Mouse (Mus musculus) v-Abl transformed pro-B cells (cell line): Measurements from ENCODE around the gene Ilf2.

ENCODE experiments used
- in situ Hi-C, 2 experiments: fragments of 400-800 bp; cut with MboI; formaldehyde crosslinking; loops; one replicate each; pipeline ENCODE4 v1.15.1; 2025; ENCODE audit not compliant: unreplicated experiment in 2 of 2

Gene Ilf2

DNA sequence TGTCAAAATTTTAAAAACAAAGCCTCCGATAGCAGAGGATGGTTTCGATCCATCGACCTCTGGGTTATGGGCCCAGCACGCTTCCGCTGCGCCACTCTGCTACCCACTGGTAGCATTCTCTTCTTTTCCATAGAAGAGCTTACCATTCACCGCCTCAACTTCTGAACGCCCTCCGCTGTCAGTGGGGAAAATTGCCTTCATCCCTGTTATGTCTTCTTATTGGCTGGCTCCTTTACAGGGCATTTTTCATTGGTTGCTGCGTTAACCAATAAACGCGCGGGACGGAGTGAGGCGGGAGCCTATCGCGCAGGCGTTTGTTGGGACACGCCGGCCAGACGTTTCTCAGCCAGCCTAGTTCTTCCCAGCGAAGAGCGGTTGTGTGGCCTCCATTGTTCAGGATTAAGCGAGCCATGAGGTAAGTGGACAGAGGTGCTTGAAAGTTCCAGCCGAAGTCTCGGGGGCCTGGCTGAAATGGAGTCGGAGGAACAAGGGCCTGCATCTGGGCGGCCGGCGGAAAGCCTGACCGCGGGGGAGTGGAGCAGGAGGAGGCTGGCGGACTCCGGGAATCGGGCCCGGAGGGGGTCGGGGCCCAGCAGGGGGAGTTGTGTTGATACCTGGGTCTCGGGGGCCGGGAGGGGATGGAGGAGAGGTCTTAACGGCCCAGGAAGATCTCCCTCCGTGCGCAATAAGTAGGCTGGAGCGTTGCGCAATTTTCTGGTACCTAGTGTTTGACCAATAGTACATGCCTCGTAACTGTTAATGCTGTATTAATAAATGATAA, at the start of gene Ilf2:
TSS of gene Ilf2 (plus strand) at position 296 of the 781 bp plus-strand sequence.
- in situ Hi-C loops, result no loop called here

DNA sequence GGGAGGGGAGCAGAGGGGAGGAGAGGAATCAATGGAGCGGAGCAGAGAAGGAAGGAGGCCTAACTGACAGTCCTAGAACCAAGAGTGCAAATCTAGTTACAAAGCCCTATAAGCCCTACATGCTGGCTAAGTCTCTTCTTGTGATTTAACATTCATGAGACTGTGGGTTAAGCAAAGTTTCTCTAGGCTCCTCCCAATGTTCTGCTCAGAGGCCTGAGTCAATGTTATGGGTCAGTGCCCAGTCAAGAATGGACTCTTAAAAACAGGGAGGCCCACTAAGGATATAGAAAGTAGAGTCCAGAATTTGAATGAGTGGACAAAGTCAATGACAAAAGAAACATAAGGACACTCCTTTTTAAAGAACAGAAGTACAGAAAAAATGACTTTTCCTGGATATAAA, 48.4 kb upstream of the Ilf2 start:
- in situ Hi-C loops, result no loop called here

DNA sequence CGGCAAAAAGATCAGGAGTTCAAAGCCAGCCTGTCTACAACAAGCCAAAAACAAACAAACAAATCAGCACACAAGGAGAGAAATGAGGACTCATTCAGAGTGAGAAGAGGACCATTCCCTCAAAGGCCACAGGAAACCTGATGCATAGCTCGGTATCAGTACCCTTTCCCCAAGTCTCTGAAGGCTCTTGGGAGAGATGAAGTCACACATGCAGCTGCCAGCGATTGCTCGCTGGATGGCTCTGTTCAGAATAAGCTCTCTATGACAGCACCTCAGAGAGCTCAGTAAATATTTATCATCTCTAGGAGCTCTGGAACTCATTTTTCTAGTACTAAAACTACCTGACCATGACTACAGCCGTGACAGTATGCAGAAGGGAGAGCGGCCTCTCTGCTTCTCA, 47.7 kb upstream of the Ilf2 start:
- in situ Hi-C loops, result no loop called here

DNA sequence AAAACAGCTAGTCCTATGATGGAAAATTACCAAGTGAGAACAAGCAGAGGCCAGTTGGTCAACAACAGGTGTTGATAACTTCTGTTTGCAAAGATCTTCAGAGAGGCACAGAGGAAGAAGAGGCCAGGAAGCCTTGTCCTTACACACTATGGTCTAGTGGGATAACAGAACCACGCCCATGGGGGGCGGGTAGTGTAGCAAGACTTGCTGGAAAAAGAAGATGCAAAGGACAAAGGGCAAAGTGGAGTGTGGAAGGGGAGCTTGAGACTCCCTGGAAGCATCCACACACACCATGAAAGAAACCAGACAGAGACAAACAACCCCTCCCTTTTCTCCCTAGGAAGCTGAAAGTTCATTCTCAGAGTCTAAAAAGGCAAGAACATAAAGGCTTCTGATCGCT, 46.4 kb upstream of the Ilf2 start:
- in situ Hi-C loops, result no loop called here

DNA sequence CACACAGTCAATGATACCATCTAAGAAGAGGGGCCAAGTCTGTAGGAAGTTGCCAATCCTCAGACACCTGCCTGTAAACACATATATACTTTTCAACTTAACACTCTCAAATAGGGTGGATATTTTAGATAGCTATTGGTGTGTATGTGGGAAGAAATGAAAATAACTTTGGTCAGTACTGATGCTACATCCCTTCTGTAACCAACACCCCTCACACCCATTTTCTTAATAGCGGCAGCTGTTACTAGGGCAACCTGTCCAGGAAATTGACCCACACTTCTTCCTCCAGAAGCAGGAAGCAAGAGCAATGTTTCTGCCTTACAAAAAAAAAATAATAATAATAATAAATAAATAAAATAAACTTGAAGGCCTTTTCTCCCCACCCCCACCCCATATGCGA, 43.6 kb upstream of the Ilf2 start:
- in situ Hi-C loops, result no loop called here

DNA sequence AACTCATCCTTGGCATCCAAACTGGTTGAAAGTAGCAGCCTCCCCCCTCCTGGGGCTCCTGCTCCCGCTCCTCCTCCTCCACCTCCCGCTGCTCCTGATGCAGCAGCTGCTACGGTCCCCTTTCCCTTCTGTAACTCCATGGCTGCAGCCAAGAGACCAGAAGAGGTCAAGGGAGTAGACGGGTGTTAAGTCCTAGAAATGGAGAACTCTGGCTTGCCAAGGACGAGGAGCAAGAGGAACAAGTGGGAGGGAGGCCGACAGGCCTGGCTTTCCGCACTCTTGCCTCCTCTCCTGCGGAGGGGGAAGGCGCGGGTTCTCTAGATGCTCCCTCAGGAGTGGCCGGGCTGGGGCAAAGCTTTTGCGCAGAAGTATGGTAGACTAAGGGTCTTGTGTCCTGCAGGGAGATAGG, 43.1 kb upstream of the Ilf2 start:
- in situ Hi-C loops, result no loop called here

DNA sequence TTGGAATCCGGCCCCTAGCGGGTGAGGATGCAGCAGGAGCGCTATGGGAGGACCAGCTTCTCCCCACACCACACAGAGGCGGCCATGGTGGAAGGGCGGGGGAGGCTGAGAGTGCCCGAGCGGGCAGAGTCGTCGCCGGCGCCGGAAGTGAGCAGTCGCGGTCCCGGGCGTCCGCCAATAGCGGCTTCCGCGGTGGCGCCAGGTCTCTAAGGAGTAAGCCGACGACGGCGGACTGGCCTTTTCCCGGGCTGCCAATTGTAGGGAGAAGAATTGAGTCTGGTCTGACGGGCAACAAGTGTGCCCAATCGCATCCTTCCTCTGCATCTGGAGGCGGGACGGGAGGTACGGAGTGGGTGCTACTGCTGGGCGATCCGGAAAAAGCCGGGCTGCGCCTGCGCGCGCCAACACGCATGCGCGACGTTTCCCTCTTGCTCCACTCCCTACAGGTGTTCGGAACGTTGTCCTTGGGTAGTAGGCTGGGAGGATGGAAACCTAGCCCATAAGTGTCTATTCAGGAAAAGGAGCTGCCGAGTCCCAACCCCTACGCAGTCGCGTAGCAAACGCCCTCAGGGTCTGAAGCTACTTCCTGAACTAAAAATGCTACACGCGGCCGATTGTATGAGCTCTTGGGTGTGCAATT, 42.4 kb upstream of the Ilf2 start, which contains the start of gene Ints3:
TSS of gene Ints3 (minus strand) at position 242 of the 640 bp plus-strand sequence.
- in situ Hi-C loops, result no loop called here

DNA sequence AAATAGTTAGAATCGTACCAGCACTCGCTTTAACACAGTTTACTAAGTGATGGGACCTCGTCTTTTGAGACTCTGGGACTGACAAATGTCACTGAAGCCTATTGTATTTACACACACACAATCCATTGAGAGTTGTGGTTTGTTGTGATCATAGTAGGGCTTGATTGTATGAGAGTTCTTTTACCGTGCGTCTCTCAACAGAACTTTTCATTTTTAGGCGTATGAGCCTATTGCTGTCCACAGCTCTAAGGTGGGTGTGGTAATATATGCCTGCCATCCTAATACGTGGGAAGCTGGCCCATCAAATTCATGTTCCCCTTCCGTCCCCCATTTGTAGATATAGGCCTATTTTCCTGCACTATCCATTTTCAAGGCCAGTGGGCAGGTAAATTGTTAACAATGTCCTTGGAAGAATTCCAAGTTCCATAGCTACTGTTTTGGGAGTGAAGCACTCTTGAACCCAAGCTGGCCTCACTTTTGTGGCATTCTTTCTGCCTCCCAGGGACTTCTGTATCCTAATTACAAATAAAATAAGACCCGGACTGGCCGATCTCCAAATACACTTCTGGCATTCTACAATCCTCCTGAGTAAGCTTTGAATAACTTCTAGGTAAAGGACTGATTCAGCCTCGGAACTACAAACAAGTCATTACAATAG, 41.7 kb upstream of the Ilf2 start:
- in situ Hi-C loops, result no loop called here

DNA sequence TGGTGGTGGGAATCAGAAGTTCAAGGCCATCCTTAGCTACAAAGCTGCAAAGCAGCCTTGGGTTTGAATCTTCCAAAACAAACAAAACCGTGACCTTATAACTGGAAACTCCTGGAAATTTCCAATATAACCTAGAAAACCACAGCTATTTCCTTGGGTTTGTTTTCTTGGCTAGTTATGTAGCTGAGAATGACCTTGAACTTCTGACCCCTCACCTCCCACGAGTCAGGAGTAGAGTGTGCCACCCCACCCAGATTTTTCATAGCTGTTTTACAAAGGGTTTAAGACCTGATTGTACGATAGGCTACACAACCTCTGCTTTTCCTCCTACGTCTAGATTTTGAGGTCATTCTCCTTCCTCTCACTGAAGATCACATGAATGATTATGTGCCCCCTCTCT, 38.8 kb upstream of the Ilf2 start:
- in situ Hi-C loops, result no loop called here

DNA sequence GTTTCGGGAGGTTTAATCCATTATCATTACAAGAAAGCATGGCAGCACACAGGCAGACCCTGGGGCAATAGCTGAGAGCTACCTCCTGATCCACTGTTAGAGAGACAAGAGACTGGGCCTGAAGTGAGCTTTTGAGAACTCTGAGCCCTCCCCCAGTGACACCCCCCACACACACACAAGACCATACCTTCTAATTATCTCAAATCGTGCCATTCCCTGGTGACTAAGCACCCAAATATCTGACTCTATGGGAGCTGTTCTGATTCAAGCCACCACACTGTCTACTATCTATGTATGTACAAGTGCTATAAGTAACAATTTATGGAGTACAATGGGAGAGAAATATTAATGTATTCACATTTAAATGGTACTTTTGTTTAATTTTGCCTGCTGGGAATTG, 35.2 kb upstream of the Ilf2 start:
- in situ Hi-C loops, result no loop called here

DNA sequence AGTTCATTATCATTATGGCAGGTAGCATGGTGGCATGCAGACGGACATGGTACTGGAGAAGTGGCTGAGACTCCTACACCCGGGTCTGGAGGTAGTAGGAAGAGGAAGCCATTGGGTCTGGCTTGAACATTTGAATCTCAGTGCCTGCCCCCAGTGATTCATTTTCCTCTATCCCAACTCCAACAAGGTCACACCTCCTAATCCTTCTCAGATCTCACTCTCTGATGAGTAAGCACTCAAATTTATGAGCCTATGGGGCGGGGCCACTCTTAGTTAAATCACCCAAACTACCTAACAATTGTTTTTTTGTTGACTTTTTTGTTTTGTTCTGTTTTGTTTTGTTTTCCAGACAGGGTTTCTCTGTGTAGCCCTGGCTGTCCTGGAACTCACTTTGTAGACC, 31.9 kb upstream of the Ilf2 start:
- in situ Hi-C loops, result no loop called here

DNA sequence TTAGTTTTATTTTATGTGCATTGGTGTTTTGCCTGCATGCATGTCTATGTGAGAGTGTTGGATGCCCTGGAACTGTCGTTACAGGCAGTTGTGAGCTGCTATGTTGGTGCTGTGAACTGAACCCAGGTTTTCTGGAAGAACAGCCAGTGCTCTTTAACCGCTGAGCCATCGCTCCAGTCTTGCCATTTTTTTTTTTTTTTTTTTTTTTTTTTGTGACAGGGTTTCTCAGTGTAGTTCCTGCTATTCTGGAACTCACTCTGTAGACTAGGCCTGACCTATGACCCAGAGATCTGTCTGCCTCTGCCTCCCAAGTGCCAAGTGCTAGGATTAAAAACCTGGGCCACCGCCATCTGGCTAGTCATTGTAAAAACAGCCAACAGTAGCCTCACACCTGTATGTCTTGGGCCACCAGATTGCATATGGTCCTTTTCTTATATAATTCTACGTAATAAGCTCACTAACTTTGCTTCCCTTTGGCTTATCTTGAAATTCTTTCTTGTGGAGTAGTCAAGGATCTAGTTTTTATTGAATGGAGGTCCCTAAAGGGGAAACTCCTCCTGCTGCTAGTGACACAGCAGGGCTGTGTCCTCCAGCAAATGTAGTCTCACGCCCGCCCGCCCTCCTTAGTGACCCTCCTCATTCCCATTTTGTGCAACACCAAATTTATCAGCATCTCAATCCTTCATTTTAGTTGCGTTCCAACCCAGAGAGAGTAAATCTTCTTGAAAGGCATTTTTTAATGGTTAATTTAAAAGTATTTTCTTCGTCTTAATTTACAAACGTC, 30.3 kb upstream of the Ilf2 start:
- in situ Hi-C loops, result no loop called here

DNA sequence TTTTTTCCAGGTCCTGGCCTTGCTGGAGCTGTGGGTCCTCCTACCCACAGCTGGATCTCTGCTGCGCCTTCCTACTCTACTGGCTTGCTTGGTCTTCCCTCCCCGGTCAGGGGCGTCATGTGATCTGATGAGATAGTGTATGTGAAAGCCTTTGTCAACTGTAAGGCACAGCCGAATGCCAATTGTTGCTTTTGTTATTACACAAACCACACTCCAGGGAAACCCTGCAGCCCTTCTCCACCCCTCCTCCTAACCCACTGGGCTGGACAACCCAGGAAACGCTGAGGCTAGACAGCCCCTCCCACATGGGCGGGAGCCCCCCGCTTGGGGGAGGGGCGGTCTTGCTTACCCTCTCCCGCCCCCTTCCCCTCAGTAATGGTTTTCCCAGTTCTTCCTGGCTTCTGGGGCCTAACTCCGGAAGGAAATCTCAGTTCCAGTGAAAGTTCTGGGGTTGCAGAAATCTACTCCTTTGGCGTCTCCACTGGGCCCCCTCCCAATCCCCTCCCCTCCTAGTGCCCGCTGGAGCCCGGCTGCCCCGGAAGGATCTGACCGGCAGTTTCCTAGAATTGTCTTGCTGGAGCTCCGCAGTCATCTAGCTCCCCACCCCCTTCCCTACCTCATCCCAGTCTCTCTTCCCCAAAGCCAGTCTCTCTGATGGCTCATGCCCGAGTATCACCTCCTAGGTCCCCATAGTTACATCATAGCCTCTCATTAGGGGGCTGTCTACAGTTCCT, 29.4 kb upstream of the Ilf2 start:
- in situ Hi-C loops, result no loop called here

DNA sequence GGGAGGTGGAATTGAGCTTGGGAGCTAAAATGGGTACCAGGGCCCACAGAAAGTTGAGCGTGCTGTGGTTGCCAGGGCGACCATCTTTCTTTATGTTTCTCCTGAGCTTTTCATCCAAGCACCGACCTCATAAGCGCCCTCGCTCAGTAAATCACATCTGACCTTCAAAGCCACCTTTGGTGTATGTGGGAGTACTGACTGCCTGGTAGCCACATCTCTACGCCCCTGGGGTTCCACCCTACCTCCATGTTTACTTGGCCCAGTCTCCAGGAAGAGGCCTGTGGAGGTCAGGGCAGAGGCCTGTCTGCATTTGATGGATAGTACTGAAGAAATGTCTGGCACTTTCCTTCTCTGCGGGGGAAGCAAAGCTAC, 28.8 kb upstream of the Ilf2 start:
- in situ Hi-C loops, result no loop called here

DNA sequence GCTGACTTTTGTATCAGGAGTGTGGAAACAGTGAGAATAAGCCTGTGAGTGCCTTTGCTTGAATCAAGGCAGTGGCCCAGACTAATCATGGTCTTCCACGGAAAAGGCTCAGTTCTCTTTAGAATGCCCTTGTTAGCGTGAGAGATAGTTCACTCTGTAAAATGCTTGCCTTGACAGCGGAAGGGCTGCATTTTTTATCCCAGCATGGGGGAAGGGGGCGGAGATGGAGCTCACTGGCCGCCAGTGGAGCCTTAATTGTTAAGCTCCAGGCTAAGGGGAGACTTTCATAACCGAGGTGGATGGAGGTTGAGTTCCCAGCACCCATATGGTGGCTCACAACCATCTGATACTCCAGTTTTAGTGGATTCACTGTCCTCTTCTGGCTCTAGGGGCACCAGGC, 27.3 kb upstream of the Ilf2 start:
- in situ Hi-C loops, result no loop called here

DNA sequence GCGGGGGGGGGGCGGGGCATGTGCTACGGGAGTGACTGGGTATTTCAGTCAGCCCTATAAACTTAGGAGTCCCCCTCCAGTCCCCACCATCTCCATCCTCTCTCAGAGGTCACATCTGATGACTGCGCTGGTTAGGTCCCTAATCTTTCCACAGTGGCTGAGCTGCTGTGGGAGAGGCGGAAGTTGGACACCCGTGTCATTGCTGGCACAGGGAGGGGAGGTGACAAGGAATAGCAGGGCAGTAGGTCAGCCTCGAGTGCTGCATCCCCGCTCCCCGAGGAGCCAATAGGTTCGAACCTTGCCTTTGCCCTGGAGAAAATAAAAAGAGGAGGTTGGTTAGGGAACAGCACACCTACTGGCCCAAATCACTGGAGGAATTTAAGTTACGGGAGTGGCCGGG, 25.1 kb upstream of the Ilf2 start:
- in situ Hi-C loops, result no loop called here

DNA sequence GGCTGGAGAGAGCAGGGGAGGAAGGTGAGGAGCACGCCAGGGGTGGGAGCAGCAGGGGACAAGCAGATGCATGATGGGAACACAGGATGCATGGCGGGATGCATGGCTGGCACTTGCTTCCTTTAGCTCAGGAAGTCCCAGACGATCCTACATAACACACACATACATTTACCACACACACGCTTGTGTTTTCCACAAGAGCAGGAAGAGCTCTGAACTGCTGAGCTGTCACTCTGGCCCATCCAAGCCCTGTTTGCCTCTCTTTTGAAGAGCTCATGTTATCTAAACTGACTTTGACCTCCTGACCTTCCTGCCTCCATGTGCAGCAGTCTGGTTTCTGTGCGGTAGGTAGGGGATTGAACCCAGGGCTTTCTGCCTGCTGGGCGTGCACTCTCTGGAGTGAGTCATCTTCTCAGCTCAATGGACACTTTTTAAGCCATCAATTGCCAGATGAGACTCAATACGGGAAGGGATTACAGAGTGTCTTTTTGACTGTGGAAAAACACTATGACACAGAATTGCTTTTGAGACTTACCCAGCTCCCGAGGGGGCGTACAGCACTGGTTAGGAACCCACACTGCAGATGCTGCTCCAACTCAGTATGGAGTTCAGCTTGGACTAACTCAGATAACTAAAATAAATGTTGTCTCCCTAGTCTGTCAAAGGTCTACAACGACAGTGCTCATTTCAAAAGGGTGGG, 24.4 kb upstream of the Ilf2 start:
- in situ Hi-C loops, result no loop called here

DNA sequence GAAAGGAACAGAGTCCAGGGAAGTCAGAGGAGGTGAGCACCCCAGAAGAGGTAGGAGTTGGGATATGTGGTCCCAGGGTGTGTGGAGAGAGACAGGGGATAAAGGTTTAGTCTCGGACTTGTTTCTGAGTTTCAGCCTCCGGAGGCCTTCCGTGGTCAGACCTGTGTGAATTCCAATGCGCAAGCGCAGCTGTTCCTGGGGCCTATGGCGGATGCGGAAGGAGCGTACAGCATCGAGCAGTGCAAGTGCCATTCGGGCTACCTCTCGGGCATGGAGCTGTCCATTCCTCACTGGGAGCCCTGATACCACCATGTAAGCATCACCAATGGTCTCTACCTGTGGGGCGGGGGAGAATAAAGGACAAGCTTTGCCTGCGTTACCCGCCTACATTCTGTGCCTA, 21.0 kb upstream of the Ilf2 start:
- in situ Hi-C loops, result loop anchor here in 1 of 2 experiments (5.0 kb wide), 1 partner anchor 38 kb away; no protein-coding TSS in a partner anchor

DNA sequence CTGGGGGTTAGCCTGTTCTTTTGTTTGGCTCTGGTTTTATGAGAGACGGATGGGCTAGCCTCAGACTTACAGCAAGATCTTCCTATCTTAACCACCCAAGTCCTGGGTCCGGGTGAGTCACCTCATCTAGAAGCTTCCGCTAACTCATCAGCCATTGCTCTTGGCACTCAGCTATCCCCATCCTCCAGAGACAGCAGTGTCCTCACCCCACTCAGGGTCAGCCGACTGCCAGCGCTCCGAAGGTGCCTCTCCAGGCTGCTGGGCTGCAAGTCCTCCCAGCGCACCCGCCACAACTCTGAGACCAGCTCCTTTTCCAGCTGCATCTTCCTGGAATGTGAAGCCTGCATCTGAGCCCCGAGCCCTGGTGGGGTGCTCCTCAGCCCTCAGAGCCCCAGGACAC, 16.2 kb upstream of the Ilf2 start:
- in situ Hi-C loops, result loop anchor here in 1 of 2 experiments (5.0 kb wide), 1 partner anchor 42 kb away; no protein-coding TSS in a partner anchor

DNA sequence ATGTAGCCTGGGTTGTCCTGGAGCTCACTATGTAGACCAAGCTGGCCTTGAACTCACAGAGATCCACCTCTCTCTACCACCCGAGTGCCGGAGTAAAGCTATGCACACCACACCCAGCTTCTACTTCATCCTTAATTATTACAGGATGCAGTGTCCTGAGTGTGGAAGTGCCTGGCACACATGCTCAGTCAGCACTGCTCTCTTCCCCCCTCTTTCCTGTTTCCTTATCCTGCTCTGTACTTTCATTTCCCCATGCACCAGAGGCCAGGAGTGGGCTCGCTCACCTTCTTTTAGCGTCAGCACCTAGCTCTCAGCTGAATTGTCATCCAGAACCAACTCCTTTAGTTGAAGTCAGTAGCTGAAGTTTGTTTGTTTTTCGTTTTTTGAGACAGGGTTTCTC, 15.6 kb upstream of the Ilf2 start:
- in situ Hi-C loops, result no loop called here
